Mouse (Mus musculus) liver, embryonic 16.5 days (tissue): Measurements from ENCODE around the gene Nfia. TPM values are rescaled to one million over a fixed set of nuclear protein-coding genes. Genes with fewer than 3 reads are reported as not detected.

Experiments used
- ATAC-seq: fragments of 200-750 bp; cut with Nextera tagmentation; 2 replicates; pipeline ENCODE4 v1.8.0; 2017; ENCODE audit warnings: low read depth, mild to moderate bottlenecking, moderate number of reproducible peaks, moderate library complexity
- H3K27ac ChIP-seq: fragments of 300-500 bp; sonication (generic); 2 replicates; pipeline ENCODE4 v1.5.1; 2014; ENCODE audit warnings: mild to moderate bottlenecking, low read length
- H3K27me3 ChIP-seq: fragments of 300-500 bp; sonication (generic); 2 replicates; pipeline ENCODE4 v1.6.1; 2014; ENCODE audit warnings: low read depth, low read length, mixed read lengths; ENCODE audit not compliant: control insufficient read depth, insufficient read depth
- H3K36me3 ChIP-seq: fragments of 300-500 bp; sonication (generic); 2 replicates; pipeline ENCODE4 v1.6.1; 2014; ENCODE audit warnings: mild to moderate bottlenecking; ENCODE audit not compliant: control insufficient read depth, insufficient read depth
- H3K4me1 ChIP-seq: fragments of 300-500 bp; sonication (generic); 2 replicates; pipeline ENCODE4 v1.6.1; 2014; ENCODE audit warnings: low read depth, low read length, mixed read lengths; ENCODE audit not compliant: control insufficient read depth
- H3K4me2 ChIP-seq: fragments of 300-500 bp; sonication (generic); 2 replicates; pipeline ENCODE4 v1.6.1; 2014; ENCODE audit warnings: low read depth, low read length, mixed read lengths
- H3K4me3 ChIP-seq: fragments of 300-500 bp; sonication (generic); 2 replicates; pipeline ENCODE4 v1.5.1; 2014; ENCODE audit warnings: low read depth, mild to moderate bottlenecking, low read length
- H3K9ac ChIP-seq: fragments of 300-500 bp; sonication (generic); 2 replicates; pipeline ENCODE4 v1.6.1; 2014; ENCODE audit warnings: low read depth, low read length
- H3K9me3 ChIP-seq: fragments of 300-500 bp; sonication (generic); replicated peaks from 2 replicates; pipeline ENCODE4 v1.6.1; 2016; ENCODE audit warnings: low read length; ENCODE audit not compliant: control insufficient read depth
- WGBS: fragments of 180-500 bp; shearing (Covaris S2); extraction: QIAGEN DNeasy Blood & Tissue Kit; methylation state at CpG from one replicate; pipeline ENCODE4 v1.1.7; 2014; ENCODE audit not compliant: insufficient replicate concordance; 5-methylcytosine and 5-hydroxymethylcytosine counted together
- polyA plus RNA-seq: library from polyadenylated mRNA; unstranded; fragments of >200 nt; fragmentation: Nextera tagmentation; extraction: Ambion mirVana; gene quantifications from 2 replicates; pipeline ENCODE4 v1.2.1, GENCODE M21; 2015

Gene Nfia
- polyA plus RNA-seq, 1 experiment from 2014 or later = 5.7 TPM

GRCm38 (mm10) chr4:97864276-97864675, 91.7 kb downstream of the Nfia start:
- no peak for ATAC-seq

GRCm38 (mm10) chr4:97865410-97865953, 92.9 kb downstream of the Nfia start:
- H3K4me2 ChIP-seq = no peak overlapping the region
- H3K27ac ChIP-seq = no peak overlapping the region
- H3K9me3 ChIP-seq = no peaks in the 10 kb centered on the region
- no peak for ATAC-seq
- no peak overlapping the region for H3K4me3 ChIP-seq
- no peaks in the 10 kb centered on the region for H3K27me3 ChIP-seq
- 68% methylated on average over 3 of the region's 3 CpGs for WGBS
- no peaks in the 10 kb centered on the region; the same call in none of the 2 replicates for H3K4me1 ChIP-seq
- H3K36me3 ChIP-seq = no peaks in the 10 kb centered on the region
- H3K9ac ChIP-seq = no peak overlapping the region

More at GRCm38 (mm10) chr4:97864276-97864675, 91.7 kb downstream of the Nfia start:
- 80% methylated on average over 2 of the region's 2 CpGs for WGBS
- Histone ChIP-seq H3K27me3 (no peaks in the 10 kb centered on the region), H3K4me2 (no peak overlapping the region), H3K9ac (no peak overlapping the region), H3K9me3 (no peaks in the 10 kb centered on the region), H3K27ac (no peak overlapping the region), H3K4me3 (no peak overlapping the region), H3K36me3 (no peaks in the 10 kb centered on the region), H3K4me1 (no peaks in the 10 kb centered on the region; the same call in none of the 2 replicates)

GRCm38 (mm10) chr4:97866463-97866862, 93.9 kb downstream of the Nfia start:
- WGBS = 64% methylated on average over 5 of the region's 5 CpGs
- ATAC-seq = no peak
- H3K27me3 ChIP-seq = no peaks in the 10 kb centered on the region
- no peaks in the 10 kb centered on the region for H3K36me3 ChIP-seq
- no peaks in the 10 kb centered on the region; the same call in none of the 2 replicates for H3K4me1 ChIP-seq
- H3K27ac ChIP-seq = no peak overlapping the region
- no peak overlapping the region for H3K9ac ChIP-seq
- no peak overlapping the region for H3K4me2 ChIP-seq
- no peaks in the 10 kb centered on the region for H3K9me3 ChIP-seq
- no peak overlapping the region for H3K4me3 ChIP-seq

- H3K4me3 ChIP-seq = 0 out of 2 replicates have a peak overlapping the region, but pooled peaks have one; percentile 11
Measured at GRCm38 (mm10) chr4:97868307-97868937, 95.9 kb downstream of the Nfia start.

GRCm38 (mm10) chr4:97868938-97869440, 96.5 kb downstream of the Nfia start:
- Histone ChIP-seq H3K4me1 (peaks cover 3% of the 10 kb centered on the region), H3K9me3 (no peaks in the 10 kb centered on the region), H3K27ac (peak overlapping the region; percentile 75), H3K27me3 (no peaks in the 10 kb centered on the region), H3K36me3 (no peaks in the 10 kb centered on the region), H3K4me3 (no peak overlapping the region), H3K4me2 (peak overlapping the region; percentile 25; the same call in 1 of the 2 replicates), H3K9ac (no peak overlapping the region)
- WGBS = 75% methylated on average over 27 of the region's 27 CpGs
- ATAC-seq = no peak

More at GRCm38 (mm10) chr4:97868307-97868937, 95.9 kb downstream of the Nfia start:
- no peaks in the 10 kb centered on the region for H3K9me3 ChIP-seq
- no peaks in the 10 kb centered on the region for H3K27me3 ChIP-seq
- H3K9ac ChIP-seq = no peak overlapping the region
- no peaks in the 10 kb centered on the region for H3K36me3 ChIP-seq
- H3K27ac ChIP-seq = peak overlapping the region; percentile 75
- peak; percentile 78 for ATAC-seq
- WGBS = 61% methylated on average over 10 of the region's 10 CpGs
- H3K4me1 ChIP-seq = peaks cover 3% of the 10 kb centered on the region
- 0 out of 2 replicates have a peak overlapping the region, but pooled peaks have one; percentile 18 for H3K4me2 ChIP-seq

- H3K4me1 ChIP-seq = peaks cover 3% of the 10 kb centered on the region
- 64% methylated on average over 7 of the region's 7 CpGs for WGBS
- no peaks in the 10 kb centered on the region for H3K9me3 ChIP-seq
- H3K27ac ChIP-seq = peak overlapping the region; percentile 75
- H3K27me3 ChIP-seq = no peaks in the 10 kb centered on the region
- peak overlapping the region; percentile 25; the same call in 1 of the 2 replicates for H3K4me2 ChIP-seq
- no peak overlapping the region for H3K4me3 ChIP-seq
- no peak overlapping the region for H3K9ac ChIP-seq
- no peaks in the 10 kb centered on the region for H3K36me3 ChIP-seq
- ATAC-seq = no peak
Measured at GRCm38 (mm10) chr4:97869451-97869850, 96.9 kb downstream of the Nfia start.

- Histone ChIP-seq H3K36me3 (no peaks in the 10 kb centered on the region), H3K27me3 (no peaks in the 10 kb centered on the region), H3K9ac (no peak overlapping the region), H3K27ac (no peak overlapping the region), H3K9me3 (no peaks in the 10 kb centered on the region), H3K4me1 (peaks cover 3% of the 10 kb centered on the region), H3K4me3 (no peak overlapping the region), H3K4me2 (no peak overlapping the region)
- no peak for ATAC-seq
- WGBS = 53% methylated on average over 9 of the region's 9 CpGs
Measured at GRCm38 (mm10) chr4:97871770-97872439, 99.4 kb downstream of the Nfia start.

- H3K9me3 ChIP-seq = no peaks in the 10 kb centered on the region
- no peaks in the 10 kb centered on the region for H3K27me3 ChIP-seq
- H3K4me2 ChIP-seq = no peak overlapping the region
- 66% methylated on average over 3 of the region's 3 CpGs for WGBS
- no peak overlapping the region for H3K4me3 ChIP-seq
- H3K36me3 ChIP-seq = no peaks in the 10 kb centered on the region
- H3K27ac ChIP-seq = no peak overlapping the region
- H3K4me1 ChIP-seq = peaks cover 3% of the 10 kb centered on the region
- no peak for ATAC-seq
- no peak overlapping the region for H3K9ac ChIP-seq
Measured at GRCm38 (mm10) chr4:97874916-97875315, 102.4 kb downstream of the Nfia start.

GRCm38 (mm10) chr4:97875901-97876300, 103.4 kb downstream of the Nfia start:
- H3K4me1 ChIP-seq = peaks cover 3% of the 10 kb centered on the region
- H3K9ac ChIP-seq = no peak overlapping the region
- no peak for ATAC-seq
- H3K9me3 ChIP-seq = no peaks in the 10 kb centered on the region
- 47% methylated on average over 3 of the region's 3 CpGs for WGBS
- no peak overlapping the region for H3K27ac ChIP-seq
- H3K4me2 ChIP-seq = no peak overlapping the region
- H3K36me3 ChIP-seq = no peaks in the 10 kb centered on the region
- no peak overlapping the region for H3K4me3 ChIP-seq
- no peaks in the 10 kb centered on the region for H3K27me3 ChIP-seq
